Mouse (Mus musculus) heart, embryonic 11.5 days (tissue): ENCODE measurements at regions not wholly inside any gene's neighbourhood (a gene's known extent, or its start where the extent isn't known, plus 50 kb on each side); places are given as distances from the start of the nearest gene placed in this dataset.

Experiments used
- ATAC-seq: fragments of 200-750 bp; cut with Nextera tagmentation; replicated peaks from 2 replicates; pipeline ENCODE4 v1.8.0; 2017; ENCODE audit warnings: moderate library complexity; ENCODE audit not compliant: insufficient number of reproducible peaks, low FRiP score, low TSS enrichment
- H3K27ac ChIP-seq: fragments of 300-500 bp; sonication (generic); 2 replicates; pipeline ENCODE4 v1.5.1; 2014; ENCODE audit warnings: mild to moderate bottlenecking, low read depth, low read length
- H3K27me3 ChIP-seq: fragments of 300-500 bp; sonication (generic); 2 replicates; pipeline ENCODE4 v1.6.1; 2014; ENCODE audit warnings: mild to moderate bottlenecking, low read length, mixed read lengths; ENCODE audit not compliant: control insufficient read depth, insufficient read depth
- H3K36me3 ChIP-seq: fragments of 300-500 bp; sonication (generic); 2 replicates; pipeline ENCODE4 v1.6.1; 2014; ENCODE audit warnings: mild to moderate bottlenecking, low read length, moderate library complexity, mixed read lengths; ENCODE audit not compliant: control insufficient read depth, insufficient read depth
- H3K4me1 ChIP-seq: fragments of 300-500 bp; sonication (generic); 2 replicates; pipeline ENCODE4 v1.6.1; 2014; ENCODE audit warnings: low read length; ENCODE audit not compliant: control insufficient read depth, insufficient read depth
- H3K4me2 ChIP-seq: fragments of 300-500 bp; sonication (generic); 2 replicates; pipeline ENCODE4 v1.6.1; 2014; ENCODE audit warnings: mild to moderate bottlenecking, moderate library complexity
- H3K4me3 ChIP-seq: fragments of 300-500 bp; sonication (generic); 2 replicates; pipeline ENCODE4 v1.5.1; 2014; ENCODE audit warnings: low read depth, low read length
- H3K9ac ChIP-seq: fragments of 300-500 bp; sonication (generic); 2 replicates; pipeline ENCODE4 v1.6.1; 2014; ENCODE audit warnings: mild to moderate bottlenecking, low read depth, low read length, moderate library complexity
- H3K9me3 ChIP-seq: fragments of 300-500 bp; sonication (generic); replicated peaks from 2 replicates; pipeline ENCODE4 v1.6.1; 2016; ENCODE audit warnings: low read length; ENCODE audit not compliant: control insufficient read depth
- WGBS: fragments of 180-500 bp; shearing (Covaris S2); extraction: QIAGEN DNeasy Blood & Tissue Kit; methylation state at CpG from one replicate; pipeline ENCODE4 v1.1.7; 2014; ENCODE audit not compliant: insufficient replicate concordance; 5-methylcytosine and 5-hydroxymethylcytosine counted together

DNA sequence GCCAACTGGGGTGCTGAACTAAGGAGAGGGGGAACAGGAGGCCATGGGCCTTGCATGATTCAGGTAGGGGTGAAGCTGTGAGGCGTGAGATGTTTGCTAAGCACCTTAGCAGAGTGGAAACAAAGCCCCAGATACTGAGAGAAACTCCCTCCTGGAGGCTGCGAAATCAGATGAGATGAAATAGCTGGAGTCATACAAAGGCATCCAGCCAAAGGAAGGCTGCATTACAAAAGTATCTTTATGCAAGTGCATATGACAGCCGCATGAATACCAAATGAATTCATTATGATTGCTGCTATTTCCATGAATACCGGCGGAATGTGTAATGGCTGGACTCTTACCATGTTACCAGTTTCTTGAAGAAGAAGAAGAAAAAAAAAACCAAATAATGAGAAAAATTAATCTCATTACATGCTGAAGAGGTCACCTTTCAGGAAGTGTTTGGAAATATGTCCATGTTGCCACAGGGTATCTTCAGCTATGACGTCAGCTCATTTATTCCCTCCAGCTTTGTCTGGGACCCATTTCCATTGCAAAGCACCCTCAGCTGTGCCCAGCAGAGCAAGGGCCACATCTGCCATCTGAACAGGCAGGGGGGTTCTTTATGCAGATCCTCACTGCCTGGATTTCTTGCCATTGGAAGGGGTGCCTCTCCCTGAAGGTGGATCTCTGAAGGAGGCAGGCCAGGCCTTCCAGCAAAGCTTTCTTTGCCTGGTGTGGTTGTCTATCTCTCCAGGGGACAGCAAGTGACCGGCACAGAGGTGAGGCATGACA is 551.7 kb upstream of the Mki67 start:
- no peak for ATAC-seq
- H3K4me3 ChIP-seq: no peak overlapping the region
- H3K9ac ChIP-seq: no peak overlapping the region
- 80% methylated on average over 7 of the region's 7 CpGs for WGBS
- no peaks in the 10 kb centered on the region for H3K9me3 ChIP-seq
- no peaks in the 10 kb centered on the region for H3K36me3 ChIP-seq
- no peak overlapping the region for H3K27ac ChIP-seq
- H3K27me3 ChIP-seq: 0 out of 2 replicates have a peak, but pooled peaks cover 3% of the 10 kb centered on the region
- H3K4me2 ChIP-seq: no peak overlapping the region
- no peaks in the 10 kb centered on the region for H3K4me1 ChIP-seq

GRCm38 (mm10) chr7:136275651-136276050 is 559.5 kb upstream of the Mki67 start:
- 52% methylated on average over 10 of the region's 10 CpGs for WGBS
- Histone ChIP-seq H3K27ac (no peak overlapping the region), H3K36me3 (no peaks in the 10 kb centered on the region), H3K9ac (no peak overlapping the region), H3K4me1 (no peaks in the 10 kb centered on the region), H3K4me2 (no peak overlapping the region), H3K4me3 (no peak overlapping the region), H3K27me3 (no peaks in the 10 kb centered on the region), H3K9me3 (no peaks in the 10 kb centered on the region)
- no peak for ATAC-seq

DNA sequence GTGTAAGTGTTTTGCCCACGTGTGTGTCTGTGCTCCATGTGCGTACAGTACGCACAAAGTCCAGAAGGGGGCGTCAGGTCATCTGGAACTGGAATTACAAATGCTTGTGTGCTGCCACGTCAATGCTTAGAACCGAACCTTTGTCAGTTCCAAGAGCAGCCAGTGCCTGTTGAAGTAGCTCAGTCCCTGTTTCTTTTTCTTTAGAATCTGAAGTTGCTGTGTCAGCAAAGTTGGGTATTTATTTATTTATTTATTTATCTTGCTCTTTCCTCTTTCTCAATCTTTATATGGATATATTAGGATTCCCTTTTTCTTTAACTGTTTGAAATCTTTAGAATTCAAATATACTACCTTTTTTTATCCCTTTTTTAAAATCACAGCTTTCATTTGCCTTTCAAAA is 567.6 kb upstream of the Mki67 start:
- no peak for ATAC-seq
- H3K4me2 ChIP-seq: no peak overlapping the region
- no peaks in the 10 kb centered on the region for H3K27me3 ChIP-seq
- no peak overlapping the region for H3K9ac ChIP-seq
- no peak overlapping the region for H3K27ac ChIP-seq
- 81% methylated on average over 6 of the region's 6 CpGs for WGBS
- H3K36me3 ChIP-seq: no peaks in the 10 kb centered on the region
- H3K4me3 ChIP-seq: no peak overlapping the region
- H3K9me3 ChIP-seq: no peaks in the 10 kb centered on the region
- H3K4me1 ChIP-seq: no peaks in the 10 kb centered on the region

- ATAC-seq: no peak
- no peaks in the 10 kb centered on the region for H3K36me3 ChIP-seq
- no peak overlapping the region for H3K27ac ChIP-seq
- no peak overlapping the region for H3K9ac ChIP-seq
- no peaks in the 10 kb centered on the region for H3K4me1 ChIP-seq
- no peak overlapping the region for H3K4me2 ChIP-seq
- no peaks in the 10 kb centered on the region for H3K9me3 ChIP-seq
- no peak overlapping the region for H3K4me3 ChIP-seq
- WGBS: 87% methylated on average over 1 of the region's 1 CpGs
- H3K27me3 ChIP-seq: no peaks in the 10 kb centered on the region
Observed at GRCm38 (mm10) chr7:136285606-136286005, 569.4 kb upstream of the Mki67 start.

DNA sequence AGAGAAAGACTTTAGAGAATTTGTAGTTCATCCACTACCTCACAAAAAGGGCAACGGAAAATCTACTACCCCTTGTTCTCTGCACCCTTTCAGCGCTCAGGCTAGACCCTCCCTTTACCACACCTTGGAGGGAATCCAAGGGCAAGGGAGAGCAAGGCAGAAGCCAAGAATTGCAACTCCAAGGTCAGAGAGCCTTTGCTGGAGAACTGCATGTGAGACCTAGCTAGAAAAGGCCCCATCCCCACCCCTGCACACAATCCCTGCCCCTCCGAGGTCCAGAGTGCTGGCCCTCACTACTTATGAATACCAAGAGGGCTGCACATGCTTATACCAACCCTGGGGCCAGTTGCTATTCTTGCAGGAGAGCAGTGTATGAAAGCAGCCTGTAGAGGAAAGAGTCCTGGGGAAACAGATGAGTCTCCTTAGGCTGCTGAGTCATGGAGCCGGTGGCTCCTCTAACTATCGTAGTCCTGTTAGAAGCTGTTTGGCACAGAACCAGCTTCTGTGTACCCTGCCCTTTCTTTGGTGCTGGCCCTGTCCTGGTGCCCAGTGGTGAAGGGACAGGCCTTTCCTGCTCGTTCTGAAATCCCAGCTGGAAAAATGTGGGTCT is 577.5 kb upstream of the Mki67 start:
- no peak overlapping the region for H3K9ac ChIP-seq
- no peak overlapping the region for H3K4me3 ChIP-seq
- H3K27ac ChIP-seq: no peak overlapping the region
- no peaks in the 10 kb centered on the region for H3K27me3 ChIP-seq
- 68% methylated on average over 6 of the region's 6 CpGs for WGBS
- ATAC-seq: no peak
- no peaks in the 10 kb centered on the region for H3K4me1 ChIP-seq
- H3K9me3 ChIP-seq: no peaks in the 10 kb centered on the region
- no peak overlapping the region for H3K4me2 ChIP-seq
- H3K36me3 ChIP-seq: no peaks in the 10 kb centered on the region

DNA sequence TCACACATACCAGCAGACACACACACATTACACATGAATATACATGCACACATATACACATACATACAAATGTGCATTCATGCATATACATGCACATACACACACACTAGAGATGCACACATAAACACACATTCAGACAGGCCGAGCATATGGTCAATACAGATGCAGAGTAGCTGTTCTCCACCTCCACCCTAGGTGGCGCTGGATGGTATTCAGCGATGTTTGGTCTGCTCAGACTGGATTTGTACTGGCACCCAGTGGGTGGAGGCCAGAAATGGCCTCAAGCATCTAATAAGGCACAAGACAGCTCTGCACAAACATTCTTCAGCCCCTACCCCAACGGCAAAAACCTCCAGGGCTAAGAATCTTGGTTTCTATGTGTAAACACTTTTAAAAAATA is 578.3 kb upstream of the Mki67 start:
- no peaks in the 10 kb centered on the region for H3K36me3 ChIP-seq
- H3K4me2 ChIP-seq: no peak overlapping the region
- no peaks in the 10 kb centered on the region for H3K9me3 ChIP-seq
- no peak overlapping the region for H3K9ac ChIP-seq
- no peaks in the 10 kb centered on the region for H3K4me1 ChIP-seq
- H3K27ac ChIP-seq: no peak overlapping the region
- no peak overlapping the region for H3K4me3 ChIP-seq
- WGBS: 37% methylated on average over 4 of the region's 4 CpGs
- ATAC-seq: no peak
- no peaks in the 10 kb centered on the region for H3K27me3 ChIP-seq

GRCm38 (mm10) chr7:136297901-136298513 is 581.8 kb upstream of the Mki67 start:
- H3K4me2 ChIP-seq: no peak overlapping the region
- no peaks in the 10 kb centered on the region for H3K4me1 ChIP-seq
- WGBS: 73% methylated on average over 2 of the region's 2 CpGs
- H3K9me3 ChIP-seq: no peaks in the 10 kb centered on the region
- no peak for ATAC-seq
- no peaks in the 10 kb centered on the region for H3K27me3 ChIP-seq
- H3K9ac ChIP-seq: no peak overlapping the region
- H3K27ac ChIP-seq: no peak overlapping the region
- no peak overlapping the region for H3K4me3 ChIP-seq
- H3K36me3 ChIP-seq: no peaks in the 10 kb centered on the region

DNA sequence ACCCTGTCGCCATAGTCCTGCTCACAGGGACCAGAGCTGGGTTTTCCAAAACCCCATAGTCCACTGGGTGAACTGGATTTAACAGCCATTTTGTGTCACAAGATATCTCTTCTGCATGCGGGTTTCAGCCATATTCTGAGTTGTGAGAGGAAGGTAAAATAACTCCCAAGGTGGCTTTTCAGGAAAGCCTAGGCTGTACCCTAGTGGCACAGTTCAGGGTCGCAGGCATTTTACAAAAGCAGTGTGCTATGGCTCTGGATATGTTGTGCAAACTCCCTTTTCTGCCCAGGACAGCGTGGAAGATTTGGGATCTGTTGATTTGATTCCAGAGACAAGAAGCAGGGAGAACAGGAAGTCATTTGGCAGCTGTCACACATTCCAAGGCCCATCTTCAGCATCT is 588.3 kb upstream of the Mgmt start:
- Histone ChIP-seq H3K9me3 (no peaks in the 10 kb centered on the region), H3K4me1 (no peaks in the 10 kb centered on the region), H3K27ac (no peak overlapping the region), H3K4me3 (no peak overlapping the region), H3K27me3 (no peaks in the 10 kb centered on the region), H3K36me3 (no peaks in the 10 kb centered on the region), H3K9ac (no peak overlapping the region), H3K4me2 (no peak overlapping the region)
- WGBS: 67% methylated on average over 4 of the region's 4 CpGs
- ATAC-seq: no peak

DNA sequence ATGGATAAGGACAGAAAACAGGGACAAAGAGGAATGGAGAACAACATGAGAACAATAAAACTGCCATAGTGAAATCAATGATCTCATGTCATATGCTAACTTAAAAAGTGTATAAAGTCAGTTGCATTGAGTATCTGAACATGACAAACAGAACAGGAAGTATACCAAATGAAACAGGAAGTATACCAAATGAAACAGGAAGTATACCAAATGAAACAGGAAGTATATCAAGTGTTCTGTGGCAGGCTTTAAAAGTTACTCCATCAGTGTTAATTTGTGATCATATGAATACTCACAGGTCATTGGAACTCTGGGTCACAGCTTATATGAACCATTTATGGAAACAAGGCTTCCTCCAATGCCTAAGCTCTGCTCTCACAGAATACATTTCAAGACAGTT is 585.6 kb upstream of the Mgmt start:
- H3K4me3 ChIP-seq: no peak overlapping the region
- no peaks in the 10 kb centered on the region for H3K9me3 ChIP-seq
- H3K9ac ChIP-seq: no peak overlapping the region
- ATAC-seq: no peak
- no peaks in the 10 kb centered on the region for H3K27me3 ChIP-seq
- no peaks in the 10 kb centered on the region for H3K4me1 ChIP-seq
- H3K36me3 ChIP-seq: no peaks in the 10 kb centered on the region
- H3K27ac ChIP-seq: no peak overlapping the region
- no peak overlapping the region for H3K4me2 ChIP-seq
